Mouse (Mus musculus) midbrain, embryonic 14.5 days (tissue): ENCODE measurements around the gene Mypop. TPM values are rescaled to one million over a fixed set of nuclear protein-coding genes. Genes with fewer than 3 reads are reported as not detected.

Experiments used
- ATAC-seq: fragments of 200-750 bp; cut with Nextera tagmentation; 2 replicates; pipeline ENCODE4 v1.8.0; 2017; ENCODE audit warnings: moderate number of reproducible peaks, moderate library complexity; ENCODE audit not compliant: low FRiP score, low TSS enrichment
- DNase-seq: peaks from one replicate; pipeline ENCODE4 v3.0.0-alpha.2; 2015
- H3K27ac ChIP-seq: fragments of 300-500 bp; sonication (generic); replicated peaks from 2 replicates; pipeline ENCODE4 v1.5.1; 2014; ENCODE audit warnings: mild to moderate bottlenecking, low read depth, low read length, moderate library complexity
- H3K27me3 ChIP-seq: fragments of 300-500 bp; sonication (generic); 2 replicates; pipeline ENCODE4 v1.6.1; 2014; ENCODE audit warnings: low read length, control low read depth, mixed read lengths; ENCODE audit not compliant: control insufficient read depth, insufficient read depth
- H3K36me3 ChIP-seq: fragments of 300-500 bp; sonication (generic); 2 replicates; pipeline ENCODE4 v1.6.1; 2014; ENCODE audit warnings: low read length, control low read depth; ENCODE audit not compliant: control insufficient read depth, insufficient read depth
- H3K4me1 ChIP-seq: fragments of 300-500 bp; sonication (generic); 2 replicates; pipeline ENCODE4 v1.6.1; 2014; ENCODE audit warnings: mild to moderate bottlenecking, antibody characterized with exemption, low read length, control low read depth; ENCODE audit not compliant: control insufficient read depth, insufficient read depth
- H3K4me2 ChIP-seq: fragments of 300-500 bp; sonication (generic); 2 replicates; pipeline ENCODE4 v1.6.1; 2014; ENCODE audit warnings: mild to moderate bottlenecking, low read length, moderate library complexity
- H3K4me3 ChIP-seq: fragments of 300-500 bp; sonication (generic); replicated peaks from 2 replicates; pipeline ENCODE4 v1.5.1; 2014; ENCODE audit warnings: low read depth, low read length
- H3K9ac ChIP-seq: fragments of 300-500 bp; sonication (generic); replicated peaks from 2 replicates; pipeline ENCODE4 v1.6.1; 2014; ENCODE audit warnings: mild to moderate bottlenecking, low read length, moderate library complexity
- H3K9me3 ChIP-seq: fragments of 300-500 bp; sonication (generic); 2 replicates; pipeline ENCODE4 v1.6.1; 2016; ENCODE audit warnings: low read length, control low read depth, mixed read lengths; ENCODE audit not compliant: control insufficient read depth
- WGBS: fragments of 180-500 bp; shearing (Covaris S2); extraction: QIAGEN DNeasy Blood & Tissue Kit; methylation state at CpG from one replicate; pipeline ENCODE4 v1.1.7; 2014; 5-methylcytosine and 5-hydroxymethylcytosine counted together
- polyA plus RNA-seq: library from polyadenylated mRNA; unstranded; fragments of >200 nt; fragmentation: Nextera tagmentation; extraction: Ambion mirVana; gene quantifications from 2 replicates; pipeline ENCODE4 v1.2.1, GENCODE M21; 2014

Mypop gene
- 4.2 and 4.8 TPM in 2 replicates for polyA plus RNA-seq

DNA sequence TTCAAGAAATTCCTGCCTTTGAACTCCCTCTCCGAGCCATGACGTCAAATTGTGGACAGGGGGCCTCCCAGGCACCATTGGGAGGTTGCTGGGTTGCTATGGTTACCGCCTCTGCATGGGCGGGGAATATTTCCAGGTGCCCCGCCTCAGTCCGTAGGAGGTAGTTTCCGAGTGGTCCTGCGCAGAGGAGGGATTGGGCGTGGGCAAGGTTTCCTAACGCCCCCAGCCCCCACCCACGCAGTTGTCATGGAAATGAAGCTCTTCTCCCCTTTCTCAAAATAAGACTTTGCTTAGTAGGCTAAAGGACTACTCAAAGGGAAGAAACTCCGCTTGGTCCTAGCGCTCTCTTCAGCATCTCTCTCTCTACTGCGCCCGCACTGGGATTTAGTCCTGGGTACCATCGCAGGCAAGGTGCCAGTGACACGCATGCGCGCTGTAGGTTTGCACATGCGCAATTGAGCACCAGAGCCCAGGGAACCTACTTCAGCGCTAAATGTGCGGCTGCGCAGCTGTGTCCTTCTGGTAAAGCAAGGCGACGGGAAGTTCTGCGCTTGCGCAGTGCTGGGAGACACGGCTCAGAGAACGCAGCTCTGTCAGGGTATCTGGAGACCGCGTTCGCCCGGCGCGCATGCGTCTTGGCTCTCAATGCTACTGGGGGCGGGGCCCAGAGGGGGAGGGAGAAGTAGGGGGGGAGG, at the start of gene Mypop:
Gene Mypop (plus strand): TSS at position 645 of the 695 bp plus-strand sequence.
- under 1% methylated on average over 37 of the region's 37 CpGs for WGBS
- Histone ChIP-seq H3K9ac (peak within 1 kb of the TSS; percentile 69), H3K4me1 (peaks cover 32% of the 10 kb centered on the region), H3K4me2 (peak within 1 kb of the TSS; percentile 83), H3K36me3 (no peaks in the 10 kb centered on the region), H3K9me3 (no peaks in the 10 kb centered on the region), H3K27ac (peak within 1 kb of the TSS; percentile 92), H3K4me3 (peak within 1 kb of the TSS; percentile 59), H3K27me3 (peaks cover 11% of the 10 kb centered on the region; the same call in 1 of the 2 replicates)
- peak; percentile 94 for ATAC-seq
- DNase-seq = peak; percentile 100

- H3K27me3 ChIP-seq = no peaks in the 10 kb centered on the region
- peaks cover 39% of the 10 kb centered on the region for H3K36me3 ChIP-seq
- 6% methylated on average over 1 of the region's 1 CpGs for WGBS
- peak; percentile 82 for ATAC-seq
- H3K4me2 ChIP-seq = peak overlapping the region; percentile 43
- DNase-seq = peak; percentile 76
- H3K9me3 ChIP-seq = no peaks in the 10 kb centered on the region
- peak overlapping the region; percentile 31; the same call in 1 of the 2 replicates for H3K9ac ChIP-seq
- peaks cover 28% of the 10 kb centered on the region for H3K4me1 ChIP-seq
- peak overlapping the region; percentile 88 for H3K27ac ChIP-seq
- H3K4me3 ChIP-seq = 0 out of 2 replicates have a peak overlapping the region, but pooled peaks have one; percentile 4
Measured at GRCm38 (mm10) chr7:18942376-18942775, 48.7 kb upstream of the Mypop start.

DNA sequence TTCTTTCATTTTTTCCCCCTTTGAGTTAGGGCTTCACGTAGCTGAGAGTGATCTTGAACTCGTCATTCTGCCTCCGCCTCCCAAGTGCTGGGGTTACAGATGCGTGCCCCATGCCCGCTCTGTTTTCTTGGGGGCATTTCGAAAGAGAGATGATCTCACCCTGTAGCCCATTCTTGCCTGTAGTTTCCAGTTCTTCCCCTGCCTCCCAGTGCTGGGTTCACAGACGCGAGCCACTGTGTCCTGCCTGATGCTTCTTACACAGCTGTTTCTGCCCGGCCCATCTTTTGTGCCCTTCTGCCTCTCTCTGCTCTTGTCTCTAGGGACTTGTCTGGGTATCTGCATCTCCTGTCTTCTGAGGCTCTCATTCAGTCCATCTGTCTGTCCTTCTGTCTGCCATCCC, 48.2 kb upstream of the Mypop start:
- Histone ChIP-seq H3K4me2 (peak overlapping the region; percentile 43; the same call in 1 of the 2 replicates), H3K36me3 (peaks cover 43% of the 10 kb centered on the region), H3K27ac (peak overlapping the region; percentile 88), H3K4me3 (no peak overlapping the region), H3K4me1 (peaks cover 30% of the 10 kb centered on the region), H3K27me3 (no peaks in the 10 kb centered on the region), H3K9me3 (no peaks in the 10 kb centered on the region), H3K9ac (no peak overlapping the region)
- DNase-seq (no peak), ATAC-seq (peak; percentile 42)
- 35% methylated on average over 9 of the region's 9 CpGs for WGBS

DNA sequence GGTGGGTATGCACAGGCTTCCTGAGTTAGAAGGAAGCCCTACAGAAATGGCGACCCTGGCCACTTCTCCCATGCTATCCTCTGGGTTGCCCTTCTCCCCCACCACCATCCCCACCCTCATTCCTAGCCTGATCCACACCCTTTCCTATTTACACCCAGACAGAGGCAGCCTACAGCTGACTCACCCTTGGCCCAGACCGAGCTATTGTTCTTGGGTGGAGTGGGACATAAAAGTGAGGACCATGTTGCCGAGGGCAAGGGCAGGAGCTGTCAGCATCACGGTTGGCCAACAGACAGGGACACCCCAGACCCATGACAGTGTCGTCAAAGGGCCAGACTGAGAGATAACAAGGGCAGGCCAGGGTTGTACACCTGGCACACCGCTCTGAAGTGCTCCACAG, 42.9 kb upstream of the Mypop start:
- peaks cover 50% of the 10 kb centered on the region for H3K4me1 ChIP-seq
- no peak overlapping the region for H3K4me2 ChIP-seq
- WGBS = 44% methylated on average over 6 of the region's 6 CpGs
- H3K27ac ChIP-seq = peak overlapping the region; percentile 91
- H3K36me3 ChIP-seq = peaks cover 60% of the 10 kb centered on the region
- H3K9me3 ChIP-seq = no peaks in the 10 kb centered on the region
- H3K4me3 ChIP-seq = no peak overlapping the region
- peak overlapping the region; percentile 29; the same call in 1 of the 2 replicates for H3K9ac ChIP-seq
- no peak for DNase-seq
- no peak for ATAC-seq
- H3K27me3 ChIP-seq = no peaks in the 10 kb centered on the region

DNA sequence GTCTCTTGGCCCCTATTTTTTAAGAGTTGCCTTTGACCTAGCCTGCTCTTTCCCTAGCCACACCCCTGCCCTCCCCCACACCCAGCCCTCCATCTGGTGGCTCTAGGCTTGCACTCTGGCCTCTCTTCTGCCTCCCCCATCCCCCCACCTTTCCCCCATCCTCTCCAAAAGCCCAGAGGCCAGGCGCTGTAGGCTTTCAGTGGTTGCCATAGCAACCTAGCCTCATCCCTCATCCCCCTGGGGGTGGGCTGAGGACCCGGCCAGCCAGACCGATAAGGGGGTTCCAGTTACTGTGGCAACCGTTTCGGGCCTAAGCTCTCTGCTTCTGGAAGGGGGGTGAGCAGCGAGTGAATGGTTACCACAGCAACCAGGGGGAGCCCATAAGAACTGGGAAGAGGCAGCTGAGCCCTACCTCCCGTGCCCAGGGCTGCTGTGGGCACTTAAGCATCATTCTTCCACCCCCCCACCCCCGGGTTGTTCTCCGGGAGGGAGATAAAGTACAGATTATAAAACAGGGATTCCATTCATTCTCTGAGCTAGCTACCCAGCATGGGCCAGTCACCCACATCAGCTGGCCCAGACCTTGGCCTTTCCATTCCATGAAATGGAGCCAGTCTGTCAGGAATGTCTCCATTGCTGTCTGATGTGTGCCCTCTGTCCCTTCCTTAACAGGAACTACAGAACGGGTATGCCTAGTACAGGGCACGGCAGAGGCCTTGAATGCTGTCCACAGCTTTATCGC, 41.1 kb upstream of the Mypop start:
- Histone ChIP-seq H3K9me3 (no peaks in the 10 kb centered on the region), H3K4me2 (peak overlapping the region; percentile 45), H3K4me1 (peaks cover 44% of the 10 kb centered on the region), H3K9ac (peak overlapping the region; percentile 18; the same call in 1 of the 2 replicates), H3K36me3 (peaks cover 64% of the 10 kb centered on the region), H3K27ac (peak overlapping the region; percentile 91), H3K27me3 (no peaks in the 10 kb centered on the region), H3K4me3 (0 out of 2 replicates have a peak overlapping the region, but pooled peaks have one; percentile 9)
- ATAC-seq (peak; percentile 93), DNase-seq (peak; percentile 97)
- 7% methylated on average over 12 of the region's 12 CpGs for WGBS

DNA sequence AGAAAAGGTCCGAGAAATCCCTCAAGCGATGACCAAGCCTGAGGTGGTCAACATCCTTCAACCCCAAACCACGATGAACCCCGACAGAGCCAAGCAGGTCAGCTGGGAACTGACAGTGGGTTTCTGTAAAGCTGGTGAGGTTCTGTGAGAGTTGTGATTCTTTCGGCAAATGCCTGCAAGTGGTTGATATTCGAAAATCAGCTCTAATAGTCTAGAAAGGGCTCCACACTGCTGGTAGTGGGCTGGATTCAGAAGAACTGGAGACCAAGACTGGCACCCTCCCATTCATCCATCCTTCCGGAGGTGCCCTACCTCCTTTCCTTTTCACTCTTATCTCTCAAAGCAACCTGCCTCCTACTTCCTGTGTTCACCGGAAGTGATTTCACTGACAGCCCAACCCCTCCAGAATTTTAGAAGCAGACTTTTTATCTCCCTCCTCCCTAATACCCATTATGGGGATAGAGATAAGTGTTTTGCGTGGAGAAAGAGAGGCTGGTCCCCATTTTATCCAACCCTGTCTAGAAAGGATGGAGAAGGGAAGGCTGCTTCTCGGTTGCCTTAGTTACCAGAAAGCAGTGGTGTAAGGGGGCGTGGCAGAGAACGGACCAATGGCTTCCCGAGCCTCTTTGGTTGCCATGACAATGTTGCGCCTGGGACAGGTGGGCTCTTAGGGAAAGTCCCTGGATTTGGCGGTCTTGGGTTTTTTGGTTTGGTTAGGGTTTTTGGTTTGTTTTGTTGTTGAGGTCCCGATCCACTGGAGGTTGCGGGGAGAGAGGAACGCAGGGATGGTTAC, 40.3 kb upstream of the Mypop start:
- peak; percentile 87 for DNase-seq
- peak overlapping the region; percentile 91 for H3K27ac ChIP-seq
- ATAC-seq = 0 out of 2 replicates have a peak, but pooled peaks have one; percentile 25
- no peaks in the 10 kb centered on the region for H3K27me3 ChIP-seq
- 11% methylated on average over 18 of the region's 18 CpGs for WGBS
- H3K4me3 ChIP-seq = peak overlapping the region; percentile 9; the same call in 1 of the 2 replicates
- peak overlapping the region; percentile 18; the same call in 1 of the 2 replicates for H3K9ac ChIP-seq
- peaks cover 44% of the 10 kb centered on the region for H3K4me1 ChIP-seq
- peak overlapping the region; percentile 45 for H3K4me2 ChIP-seq
- H3K36me3 ChIP-seq = peaks cover 63% of the 10 kb centered on the region
- no peaks in the 10 kb centered on the region for H3K9me3 ChIP-seq

DNA sequence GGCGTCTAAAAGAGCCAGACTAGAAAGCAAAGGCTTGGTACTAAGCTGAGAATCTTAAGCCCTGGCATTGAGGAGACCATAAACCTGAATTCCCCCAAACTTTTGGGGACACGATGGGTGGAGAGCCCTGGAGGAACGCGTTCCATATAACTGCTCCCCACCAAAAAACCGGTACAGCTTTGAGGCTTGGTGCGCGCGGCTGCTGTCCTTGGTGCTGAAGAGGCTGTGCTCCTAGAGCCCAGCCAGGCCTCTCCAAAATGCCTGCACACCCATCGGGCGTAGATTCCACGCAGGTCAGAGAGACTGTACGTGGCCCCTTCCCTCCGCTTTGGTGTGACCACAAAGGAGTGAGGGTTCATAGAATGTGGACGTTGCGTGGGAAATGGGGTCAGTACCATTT, 39.6 kb upstream of the Mypop start:
- Histone ChIP-seq H3K27ac (peak overlapping the region; percentile 91), H3K4me3 (no peak overlapping the region), H3K4me1 (peaks cover 44% of the 10 kb centered on the region), H3K36me3 (peaks cover 68% of the 10 kb centered on the region), H3K27me3 (no peaks in the 10 kb centered on the region), H3K4me2 (peak overlapping the region; percentile 45), H3K9me3 (no peaks in the 10 kb centered on the region), H3K9ac (0 out of 2 replicates have a peak overlapping the region, but pooled peaks have one; percentile 6)
- ATAC-seq = no peak
- DNase-seq = no peak
- 25% methylated on average over 15 of the region's 15 CpGs for WGBS
